Mouse (Mus musculus) heart, postnatal 10 days (tissue): ENCODE results near the gene Inpp4b. TPM values are rescaled to one million over a fixed set of nuclear protein-coding genes. Genes with fewer than 3 reads are reported as not detected.

Experiments used
- DNase-seq, 2 experiments: peaks; one replicate each; pipeline ENCODE4 v3.0.0; 2021
- intact Hi-C: fragments of 180-260 bp; cut with DNase I; formaldehyde crosslinking; loops from one replicate; pipeline ENCODE4 v1.15.1; 2025
- total RNA-seq, 2 experiments: library from RNA; stranded (reverse); gene quantifications; 2 replicates each; pipeline ENCODE4 v1.2.3; 2021

Gene Inpp4b
- total RNA-seq, 2 experiments from 2014 or later: 41.8 to 44.4 TPM

GRCm38 (mm10) chr8:81572319-81573104, 230.2 kb downstream of the Inpp4b start:
- intact Hi-C loops: no loop called here
- no peak for DNase-seq

GRCm38 (mm10) chr8:81575268-81575917, 233.0 kb downstream of the Inpp4b start:
- no peak for DNase-seq
- intact Hi-C loops: no loop called here

GRCm38 (mm10) chr8:81578951-81579350, 236.6 kb downstream of the Inpp4b start:
- DNase-seq: no peak
- intact Hi-C loops: no loop called here

- DNase-seq: peak in 1 of 2 experiments; percentile 3
- intact Hi-C loops: no loop called here
Observed at GRCm38 (mm10) chr8:81581817-81582437, 239.6 kb downstream of the Inpp4b start.

- no peak for DNase-seq
- intact Hi-C loops: no loop called here
Observed at GRCm38 (mm10) chr8:81582906-81583305, 240.6 kb downstream of the Inpp4b start.

GRCm38 (mm10) chr8:81586783-81587182, 244.4 kb downstream of the Inpp4b start:
- intact Hi-C loops: no loop called here
- no peak for DNase-seq

GRCm38 (mm10) chr8:81594134-81594714, 251.9 kb downstream of the Inpp4b start:
- no peak for DNase-seq
- intact Hi-C loops: no loop called here

- intact Hi-C loops: no loop called here
- no peak for DNase-seq
Observed at GRCm38 (mm10) chr8:81599209-81599608, 256.9 kb downstream of the Inpp4b start.

- intact Hi-C loops: no loop called here
Observed at GRCm38 (mm10) chr8:81601136-81601535, 258.8 kb downstream of the Inpp4b start.

GRCm38 (mm10) chr8:81608082-81608481, 265.7 kb downstream of the Inpp4b start:
- intact Hi-C loops: no loop called here
- DNase-seq: no peak

More at GRCm38 (mm10) chr8:81601136-81601535, 258.8 kb downstream of the Inpp4b start:
- DNase-seq: no peak

GRCm38 (mm10) chr8:81609064-81609463, 266.7 kb downstream of the Inpp4b start:
- intact Hi-C loops: no loop called here
- DNase-seq: no peak

- DNase-seq: peak; percentile 9 to 20
- intact Hi-C loops: no loop called here
Observed at GRCm38 (mm10) chr8:81612611-81613010, 270.3 kb downstream of the Inpp4b start.

- no peak for DNase-seq
- intact Hi-C loops: no loop called here
Observed at GRCm38 (mm10) chr8:81614135-81614534, 271.8 kb downstream of the Inpp4b start.

- intact Hi-C loops: no loop called here
- DNase-seq: no peak
Observed at GRCm38 (mm10) chr8:81614605-81615004, 272.2 kb downstream of the Inpp4b start.

GRCm38 (mm10) chr8:81615552-81615951, 273.2 kb downstream of the Inpp4b start:
- DNase-seq: no peak
- intact Hi-C loops: no loop called here

GRCm38 (mm10) chr8:81618918-81619317, 276.6 kb downstream of the Inpp4b start:
- intact Hi-C loops: no loop called here

GRCm38 (mm10) chr8:81635015-81635414, 292.7 kb downstream of the Inpp4b start:
- intact Hi-C loops: no loop called here

More at GRCm38 (mm10) chr8:81618918-81619317, 276.6 kb downstream of the Inpp4b start:
- no peak for DNase-seq

GRCm38 (mm10) chr8:81635912-81636583, 293.7 kb downstream of the Inpp4b start:
- DNase-seq: peak; percentile 6 to 10
- intact Hi-C loops: no loop called here

More at GRCm38 (mm10) chr8:81635015-81635414, 292.7 kb downstream of the Inpp4b start:
- DNase-seq: no peak

GRCm38 (mm10) chr8:81638478-81638877, 296.1 kb downstream of the Inpp4b start:
- intact Hi-C loops: no loop called here
- no peak for DNase-seq

GRCm38 (mm10) chr8:81639820-81640219, 297.5 kb downstream of the Inpp4b start:
- intact Hi-C loops: no loop called here
- DNase-seq: no peak

GRCm38 (mm10) chr8:81643030-81643429, 300.7 kb downstream of the Inpp4b start:
- intact Hi-C loops: no loop called here
- DNase-seq: no peak
